In genomic region chr10:82698712-82699261, GRCm38 (mm10) we compare ENCODE assay signal across 8 mouse cellular contexts. TPM values are rescaled to one million over a fixed set of nuclear protein-coding genes. Genes with fewer than 3 reads are reported as not detected.
DNase-seq lines count a peak whose midpoint lies in the region; ATAC-seq and TF ChIP-seq lines count a peak whose summit lies in the region.

No protein-coding gene starts in this region.

- DNase-seq in G1E (ENCODE audit: low spot score): peak; percentile 92
- DNase-seq in cerebellum, adult 11 months: peak; percentile 87
- peak; percentile 94 for DNase-seq in forebrain, embryonic 14.5 days (ENCODE audit: low spot score)
- DNase-seq in heart, postnatal 14 days: peak; percentile 92 to 93
- DNase-seq in layer of hippocampus, adult 18-20 months (ENCODE audit: low spot score in 2 of 2): peak; percentile 85 to 92
- peak; percentile 91 for DNase-seq in lung, adult 2 months
- peak; percentile 96 for DNase-seq in testis, postnatal 10 days (ENCODE audit: low spot score)

- H3K9ac ChIP-seq in forebrain, embryonic 14.5 days (ENCODE audit: low read length): peak overlapping the region; percentile 83
- peak overlapping the region; percentile 66 for H3K9ac ChIP-seq in neural tube, embryonic 15.5 days (replicated peaks)

- H3K4me3 ChIP-seq in G1E (ENCODE audit: low read depth, low read length): peak overlapping the region; percentile 99
- H3K4me3 ChIP-seq in forebrain, embryonic 14.5 days (ENCODE audit: low read depth, low read length): peak overlapping the region; percentile 94
- peak overlapping the region; percentile 94 for H3K4me3 ChIP-seq in lung, adult 2 months (replicated peaks; ENCODE audit: extremely low read depth, low read depth, low read length)
- H3K4me3 ChIP-seq in neural tube, embryonic 15.5 days (replicated peaks): peak overlapping the region; percentile 69

- H3K36me3 ChIP-seq in G1E (replicated peaks): peaks cover 21% of the 10 kb centered on the region
- peaks cover 19% of the 10 kb centered on the region for H3K36me3 ChIP-seq in forebrain, embryonic 14.5 days (ENCODE audit: control insufficient read depth, insufficient read depth, low read length)
- peaks cover 14% of the 10 kb centered on the region for H3K36me3 ChIP-seq in neural tube, embryonic 15.5 days

- no peak for ATAC-seq in G1E (ENCODE audit: extremely low read depth, insufficient number of reproducible peaks, low FRiP score, poor library complexity, severe bottlenecking)
- peak; percentile 98 for ATAC-seq in forebrain, embryonic 14.5 days
- ATAC-seq in neural tube, embryonic 15.5 days (ENCODE audit: low FRiP score): peak; percentile 97

- peak overlapping the region; percentile 45 for H3K27ac ChIP-seq in forebrain, embryonic 14.5 days (ENCODE audit: low read depth, low read length)
- H3K27ac ChIP-seq in neural tube, embryonic 15.5 days (replicated peaks): peak overlapping the region; percentile 88

- TF ChIP-seq POLR2A in lung, adult 2 months (IDR thresholded peaks at IDR 0.05; ENCODE audit: borderline replicate concordance, extremely low read depth, low read depth, low read length): 0 out of 2 replicates have a peak, but pooled peaks have one; percentile 52

- H3K9me3 ChIP-seq in G1E (replicated peaks): no peaks in the 10 kb centered on the region
- no peaks in the 10 kb centered on the region for H3K9me3 ChIP-seq in forebrain, embryonic 14.5 days (replicated peaks; ENCODE audit: control insufficient read depth, low read length)
- H3K9me3 ChIP-seq in neural tube, embryonic 15.5 days (replicated peaks): no peaks in the 10 kb centered on the region

- TF ChIP-seq CTCF in G1E (IDR thresholded peaks at IDR 0.05; ENCODE audit: low read depth, low read length): no peak
- no peak for TF ChIP-seq CTCF in lung, adult 2 months (IDR thresholded peaks at IDR 0.05; ENCODE audit: insufficient read depth, low read length)

- intact Hi-C loops in heart, postnatal 14 days (cut with DNase I): loop anchor here (2.0 to 5.0 kb wide), 2 partner anchors 32 to 64 kb away; partner anchors contain the start of gene Nfyb

- no peaks in the 10 kb centered on the region for H3K27me3 ChIP-seq in G1E (ENCODE audit: insufficient read depth, low read length)
- no peaks in the 10 kb centered on the region for H3K27me3 ChIP-seq in forebrain, embryonic 14.5 days (replicated peaks; ENCODE audit: control insufficient read depth, insufficient read depth, low read length)
- no peaks in the 10 kb centered on the region for H3K27me3 ChIP-seq in neural tube, embryonic 15.5 days (replicated peaks)

- peaks cover 54% of the 10 kb centered on the region for H3K4me1 ChIP-seq in G1E (ENCODE audit: insufficient read depth, low read depth, low read length)
- H3K4me1 ChIP-seq in forebrain, embryonic 14.5 days (ENCODE audit: control insufficient read depth, insufficient read depth, low read length): peaks cover 13% of the 10 kb centered on the region
- H3K4me1 ChIP-seq in lung, adult 2 months (ENCODE audit: control insufficient read depth, insufficient read depth, low read length): peaks cover 8% of the 10 kb centered on the region
- H3K4me1 ChIP-seq in neural tube, embryonic 15.5 days: peaks cover 21% of the 10 kb centered on the region

- WGBS in forebrain, embryonic 14.5 days: under 1% methylated on average over 42 of the region's 42 CpGs
- 1% methylated on average over 41 of the region's 42 CpGs for WGBS in lung, adult 2 months
- under 1% methylated on average over 42 of the region's 42 CpGs for WGBS in neural tube, embryonic 15.5 days

- peak overlapping the region; percentile 88 for H3K4me2 ChIP-seq in forebrain, embryonic 14.5 days (ENCODE audit: low read length)
- peak overlapping the region; percentile 66 for H3K4me2 ChIP-seq in neural tube, embryonic 15.5 days

RNA-seq across cellular contexts. Expression of gene Hcfc2, which starts 2.8 kb away (rescaled TPM):
- total RNA-seq in G1E (2014; fragmentation: Nextera tagmentation) (42.0 and 48.3 TPM in 2 replicates), G1E (2017) (75.2 and 79.4 TPM in 2 replicates)
- polyA plus RNA-seq in G1E (2012): 3.6 and 4.4 TPM in 2 replicates
- 38.3 and 48.4 TPM in 2 replicates for polyA plus RNA-seq in forebrain, embryonic 14.5 days (2014; fragmentation: Nextera tagmentation; extraction: Ambion mirVana)
- 10 to 100 TPM; 32.9 to 33.8 TPM for total RNA-seq in heart, postnatal 14 days (2021)
- 10 to 100 TPM; 51.9 TPM for total RNA-seq in layer of hippocampus, adult 18-20 months (2021)
- 6.9 and 9.3 TPM in 2 replicates for polyA plus RNA-seq in lung, adult 2 months (2012; rRNA removed)
- polyA plus RNA-seq in neural tube, embryonic 15.5 days (2015; fragmentation: Nextera tagmentation; extraction: Ambion mirVana): 31.3 and 37.5 TPM in 2 replicates

RNA-seq across cellular contexts. Expression of gene Glt8d2, which starts 8.3 kb away (rescaled TPM):
- total RNA-seq in G1E (2014; fragmentation: Nextera tagmentation) (0.29 TPM in 1 of 2 replicates, not detected in the other), G1E (2017) (0.33 and 0.41 TPM in 2 replicates)
- polyA plus RNA-seq in G1E (2012): not detected in 2 replicates
- polyA plus RNA-seq in forebrain, embryonic 14.5 days (2014; fragmentation: Nextera tagmentation; extraction: Ambion mirVana): 2.6 and 4.0 TPM in 2 replicates
- total RNA-seq in heart, postnatal 14 days (2021): 1 to 10 TPM; 3.0 to 4.7 TPM
- 10 to 100 TPM; 20.1 to 23.8 TPM for total RNA-seq in layer of hippocampus, adult 18-20 months (2021)
- 4.4 and 5.5 TPM in 2 replicates for polyA plus RNA-seq in lung, adult 2 months (2012; rRNA removed)
- 1.8 and 2.7 TPM in 2 replicates for polyA plus RNA-seq in neural tube, embryonic 15.5 days (2015; fragmentation: Nextera tagmentation; extraction: Ambion mirVana)
